10 mouse cellular contexts compared by ENCODE assay signal in genomic region chr14:121646617-121647016, GRCm38 (mm10).
A peak's percentile ranks its signal among the peaks of the same experiment; 100 is the strongest.
DNase-seq lines count a peak whose midpoint lies in the region; ATAC-seq and TF ChIP-seq lines count a peak whose summit lies in the region.
"Had no signal": no experiment of that assay in that cellular context is flagged by ENCODE, and none has a peak within 500 bp of the region (broad histone marks: within the 10 kb centered on the region; RNA-seq: fewer than 3 reads in every experiment).

No protein-coding gene starts in this region.

- TF ChIP-seq CTCF in lung, embryonic 14.5 days (IDR thresholded peaks at IDR 0.05; ENCODE audit: low read depth), result no peak

- no peaks in the 10 kb centered on the region for H3K9me3 ChIP-seq in lung, embryonic 14.5 days (ENCODE audit: low read depth, low read length)
- no peaks in the 10 kb centered on the region for H3K9me3 ChIP-seq in heart, embryonic 13.5 days
- H3K9me3 ChIP-seq: liver, embryonic 15.5 days; neural tube, embryonic 12.5 days had no signal

- H3K27ac ChIP-seq in lung, embryonic 14.5 days (ENCODE audit: low read depth), result peak overlapping the region; percentile 19; the same call in 1 of the 2 replicates
- H3K27ac ChIP-seq in heart, embryonic 13.5 days (replicated peaks), result peak overlapping the region; percentile 73
- H3K27ac ChIP-seq: liver, embryonic 15.5 days; neural tube, embryonic 12.5 days had no signal

- H3K4me3 ChIP-seq in lung, embryonic 14.5 days (ENCODE audit: low read depth, low read length), result no peak overlapping the region
- no peak overlapping the region for H3K4me3 ChIP-seq in heart, embryonic 13.5 days
- H3K4me3 ChIP-seq: liver, embryonic 15.5 days; neural tube, embryonic 12.5 days had no signal

- WGBS in lung, embryonic 14.5 days, result 46% methylated on average over 10 of the region's 10 CpGs
- 17% methylated on average over 10 of the region's 10 CpGs for WGBS in heart, embryonic 13.5 days

- no peaks in the 10 kb centered on the region for H3K27me3 ChIP-seq in lung, embryonic 14.5 days (ENCODE audit: insufficient read depth, low read length)
- H3K27me3 ChIP-seq in heart, embryonic 13.5 days (replicated peaks), result no peaks in the 10 kb centered on the region
- H3K27me3 ChIP-seq: liver, embryonic 15.5 days; neural tube, embryonic 12.5 days had no signal

- H3K36me3 ChIP-seq in lung, embryonic 14.5 days (ENCODE audit: insufficient read depth), result no peaks in the 10 kb centered on the region
- H3K36me3 ChIP-seq in heart, embryonic 13.5 days, result no peaks in the 10 kb centered on the region
- H3K36me3 ChIP-seq: liver, embryonic 15.5 days; neural tube, embryonic 12.5 days had no signal

- H3K4me2 ChIP-seq in lung, embryonic 14.5 days, result no peak overlapping the region
- H3K4me2 ChIP-seq in heart, embryonic 13.5 days, result peak overlapping the region; percentile 44
- H3K4me2 ChIP-seq: liver, embryonic 15.5 days; neural tube, embryonic 12.5 days had no signal

- no peak for ATAC-seq in lung, embryonic 14.5 days (ENCODE audit: insufficient read depth)
- ATAC-seq in heart, embryonic 13.5 days (ENCODE audit: extremely low read depth, insufficient number of reproducible peaks, low FRiP score, low TSS enrichment), result no peak
- ATAC-seq in megakaryocyte progenitor cell, adult 5-6 weeks (replicated peaks; ENCODE audit: poor library complexity), result peak; percentile 51

- H3K4me1 ChIP-seq in lung, embryonic 14.5 days (ENCODE audit: insufficient read depth), result peaks cover 8% of the 10 kb centered on the region
- H3K4me1 ChIP-seq in heart, embryonic 13.5 days, result peaks cover 31% of the 10 kb centered on the region
- H3K4me1 ChIP-seq: liver, embryonic 15.5 days; neural tube, embryonic 12.5 days had no signal

- DNase-seq in adrenal gland, adult (ENCODE audit: inconsistent age in 2 of 2, low spot score in 1 of 2), result peak; percentile 43 to 71
- no peak for DNase-seq in adrenal gland, adult 8-10 months
- no peak for DNase-seq in lung, embryonic 14.5 days
- DNase-seq in lung, postnatal 36 days, result no peak
- no peak for DNase-seq in thymus, postnatal 4 days
- no peak for DNase-seq in spleen, postnatal 4 days (ENCODE audit: low spot score in 2 of 2)

- no peak overlapping the region for H3K9ac ChIP-seq in lung, embryonic 14.5 days
- no peak overlapping the region for H3K9ac ChIP-seq in heart, embryonic 13.5 days
- H3K9ac ChIP-seq: liver, embryonic 15.5 days; neural tube, embryonic 12.5 days had no signal

Comparison
In these comparisons a context has a peak if more than half of its experiments do, and no peak if none do; other contexts are left out.
1. DNase-seq: peak in adrenal gland, adult (2 of 2); none in adrenal gland, adult 8-10 months (single experiment), lung, embryonic 14.5 days (single experiment), lung, postnatal 36 days (single experiment), thymus, postnatal 4 days (single experiment) and spleen, postnatal 4 days (0 of 2).